Mouse (Mus musculus): ENCODE measurements around the gene Ccdc69.
"Not testable (repeated sequence)": the region's sequence is repeated elsewhere in the genome, so short reads cannot be mapped to it uniquely, and the experiment has no call there.

GRCm38 (mm10) chr11:55096296-55096695 lies 18.4 kb upstream of the Ccdc69 start:
- TF ChIP-seq CTCF, EP300 (IDR thresholded peaks at IDR 0.05; ENCODE audit: low read depth): not testable (repeated sequence)

Measured in heart, postnatal 0 days (tissue).